ENCODE assay signal across 26 mouse cellular contexts in genomic region chr12:33964427-33964826, GRCm38 (mm10). TPM values are rescaled to one million over a fixed set of nuclear protein-coding genes. Genes with fewer than 3 reads are reported as not detected.
DNase-seq lines count a peak whose midpoint lies in the region; ATAC-seq and TF ChIP-seq lines count a peak whose summit lies in the region.
"Had no signal": no experiment of that assay in that cellular context is flagged by ENCODE, and none has a peak within 500 bp of the region (broad histone marks: within the 10 kb centered on the region; RNA-seq: fewer than 3 reads in every experiment).

No protein-coding gene starts in this region.

- H3K9ac ChIP-seq in hindbrain, embryonic 14.5 days, result no peak overlapping the region
- H3K9ac ChIP-seq in hindbrain, postnatal 0 days (replicated peaks; ENCODE audit: low read length), result no peak overlapping the region
- no peak overlapping the region for H3K9ac ChIP-seq in embryonic facial prominence, embryonic 12.5 days
- no peak overlapping the region for H3K9ac ChIP-seq in embryonic facial prominence, embryonic 15.5 days
- H3K9ac ChIP-seq: forebrain, embryonic 15.5 days; liver, postnatal 0 days; stomach, embryonic 15.5 days had no signal

- no peaks in the 10 kb centered on the region for H3K9me3 ChIP-seq in hindbrain, embryonic 14.5 days (ENCODE audit: control insufficient read depth, low read length)
- no peaks in the 10 kb centered on the region for H3K9me3 ChIP-seq in hindbrain, postnatal 0 days (ENCODE audit: low read length)
- H3K9me3 ChIP-seq in embryonic facial prominence, embryonic 12.5 days, result no peaks in the 10 kb centered on the region
- H3K9me3 ChIP-seq in embryonic facial prominence, embryonic 15.5 days (replicated peaks), result no peaks in the 10 kb centered on the region
- H3K9me3 ChIP-seq: forebrain, embryonic 15.5 days; stomach, embryonic 15.5 days had no signal

- no peak overlapping the region for H3K4me2 ChIP-seq in hindbrain, embryonic 14.5 days (replicated peaks)
- H3K4me2 ChIP-seq in hindbrain, postnatal 0 days (ENCODE audit: low read depth, low read length), result no peak overlapping the region
- peak overlapping the region; percentile 63 for H3K4me2 ChIP-seq in embryonic facial prominence, embryonic 12.5 days (replicated peaks)
- H3K4me2 ChIP-seq in embryonic facial prominence, embryonic 15.5 days (replicated peaks), result peak overlapping the region; percentile 46
- H3K4me2 ChIP-seq: forebrain, embryonic 15.5 days; heart, embryonic 11.5 days; stomach, embryonic 15.5 days had no signal

- ATAC-seq in hindbrain, embryonic 14.5 days (ENCODE audit: low FRiP score), result no peak
- no peak for ATAC-seq in hindbrain, postnatal 0 days
- ATAC-seq in embryonic facial prominence, embryonic 12.5 days (ENCODE audit: insufficient number of reproducible peaks, insufficient read depth, low FRiP score, low TSS enrichment), result no peak
- no peak for ATAC-seq in embryonic facial prominence, embryonic 15.5 days (ENCODE audit: insufficient number of reproducible peaks, low FRiP score, low TSS enrichment, low read depth)
- ATAC-seq: forebrain, embryonic 15.5 days; hindbrain, embryonic 16.5 days; intestine, postnatal 0 days; liver, postnatal 0 days had no signal

- no peak overlapping the region for H3K4me3 ChIP-seq in hindbrain, embryonic 14.5 days (replicated peaks; ENCODE audit: low read length)
- no peak overlapping the region for H3K4me3 ChIP-seq in hindbrain, postnatal 0 days (ENCODE audit: low read length)
- H3K4me3 ChIP-seq in embryonic facial prominence, embryonic 12.5 days, result peak overlapping the region; percentile 18; the same call in 1 of the 2 replicates
- 0 out of 2 replicates have a peak overlapping the region, but pooled peaks have one; percentile 3 for H3K4me3 ChIP-seq in embryonic facial prominence, embryonic 15.5 days (replicated peaks)
- H3K4me3 ChIP-seq: forebrain, embryonic 15.5 days; stomach, embryonic 15.5 days had no signal

- peaks cover 89% of the 10 kb centered on the region for H3K27me3 ChIP-seq in hindbrain, embryonic 14.5 days (ENCODE audit: control insufficient read depth, insufficient read depth, low read length)
- H3K27me3 ChIP-seq in hindbrain, postnatal 0 days (ENCODE audit: insufficient read depth, low read length), result peaks cover 81% of the 10 kb centered on the region
- H3K27me3 ChIP-seq in embryonic facial prominence, embryonic 12.5 days, result no peaks in the 10 kb centered on the region
- peaks cover 27% of the 10 kb centered on the region; the same call in 1 of the 2 replicates for H3K27me3 ChIP-seq in embryonic facial prominence, embryonic 15.5 days

- H3K36me3 ChIP-seq in hindbrain, embryonic 14.5 days (replicated peaks; ENCODE audit: control insufficient read depth, insufficient read depth), result no peaks in the 10 kb centered on the region
- H3K36me3 ChIP-seq in hindbrain, postnatal 0 days (ENCODE audit: insufficient read depth, low read length), result no peaks in the 10 kb centered on the region
- no peaks in the 10 kb centered on the region for H3K36me3 ChIP-seq in embryonic facial prominence, embryonic 12.5 days
- H3K36me3 ChIP-seq in embryonic facial prominence, embryonic 15.5 days, result no peaks in the 10 kb centered on the region
- H3K36me3 ChIP-seq: forebrain, embryonic 15.5 days; stomach, embryonic 15.5 days had no signal

- 0 out of 2 replicates have a peak, but pooled peaks cover 3% of the 10 kb centered on the region for H3K4me1 ChIP-seq in hindbrain, embryonic 14.5 days (replicated peaks; ENCODE audit: control insufficient read depth, insufficient read depth, low read length)
- no peaks in the 10 kb centered on the region for H3K4me1 ChIP-seq in hindbrain, postnatal 0 days (ENCODE audit: insufficient read depth, low read length)
- peaks cover 51% of the 10 kb centered on the region for H3K4me1 ChIP-seq in embryonic facial prominence, embryonic 12.5 days
- H3K4me1 ChIP-seq in embryonic facial prominence, embryonic 15.5 days, result peaks cover 21% of the 10 kb centered on the region

- 10% methylated on average over 2 of the region's 2 CpGs for WGBS in hindbrain, embryonic 14.5 days
- WGBS in hindbrain, postnatal 0 days, result 15% methylated on average over 2 of the region's 2 CpGs
- 13% methylated on average over 2 of the region's 2 CpGs for WGBS in embryonic facial prominence, embryonic 12.5 days
- WGBS in embryonic facial prominence, embryonic 15.5 days, result 20% methylated on average over 2 of the region's 2 CpGs

- H3K27ac ChIP-seq in hindbrain, embryonic 14.5 days, result no peak overlapping the region
- H3K27ac ChIP-seq in hindbrain, postnatal 0 days, result no peak overlapping the region
- peak overlapping the region; percentile 96 for H3K27ac ChIP-seq in embryonic facial prominence, embryonic 12.5 days
- peak overlapping the region; percentile 83 for H3K27ac ChIP-seq in embryonic facial prominence, embryonic 15.5 days (replicated peaks)
- H3K27ac ChIP-seq: forebrain, embryonic 15.5 days; kidney, postnatal 0 days; stomach, embryonic 15.5 days had no signal

- no peak for TF ChIP-seq CTCF in hindbrain, postnatal 0 days (IDR thresholded peaks at IDR 0.05; ENCODE audit: low read depth)

- peak; percentile 28 for DNase-seq in hindbrain, embryonic 14.5 days (ENCODE audit: low spot score)
- DNase-seq in hindbrain, postnatal 0 days (ENCODE audit: low spot score), result no peak
- peak; percentile 26 for DNase-seq in mesoderm, embryonic 11.5 days (ENCODE audit: low read depth, low spot score)
- DNase-seq in heart, adult 18-20 months, result no peak
- DNase-seq in thymus, postnatal 36 days, result no peak
- DNase-seq: adrenal gland, adult 2 months; cerebellum, adult 8-10 months; heart, postnatal 10 days; liver, postnatal 0 days; lung, postnatal 10 days; right cerebral cortex, postnatal 14 days; spleen, adult 18-20 months; thymus, adult 2 months had no signal

RNA-seq across cellular contexts. Expression of gene Twist1, which starts 7.0 kb away (rescaled TPM):
- 1.5 and 1.9 TPM in 2 replicates for polyA plus RNA-seq in hindbrain, embryonic 14.5 days (2014; fragmentation: Nextera tagmentation; extraction: Ambion mirVana)
- total RNA-seq in hindbrain, postnatal 0 days (2014; rRNA removed), result 1.5 and 3.7 TPM in 2 replicates
- 1.1 TPM in 2 replicates for polyA plus RNA-seq in hindbrain, postnatal 0 days (2015; fragmentation: Nextera tagmentation; extraction: Ambion mirVana)
- polyA plus RNA-seq in embryonic facial prominence, embryonic 12.5 days (2016; fragmentation: Nextera tagmentation; extraction: Ambion mirVana), result 79.1 and 85.3 TPM in 2 replicates
- polyA plus RNA-seq in embryonic facial prominence, embryonic 15.5 days (2015; fragmentation: Nextera tagmentation; extraction: Ambion mirVana), result 39.9 and 40.8 TPM in 2 replicates
- total RNA-seq in heart, adult 18-20 months (2021), result 1 to 10 TPM; 1.3 to 2.3 TPM
- total RNA-seq: megakaryocyte, adult 5-6 weeks had no signal

RNA-seq across cellular contexts. Expression of gene Ferd3l, which starts 36.2 kb away (rescaled TPM):
- polyA plus RNA-seq in hindbrain, embryonic 14.5 days (2014; fragmentation: Nextera tagmentation; extraction: Ambion mirVana), result 0.68 TPM in 1 of 2 replicates, not detected in the other
- 1.4 TPM in 1 of 2 replicates, not detected in the other for total RNA-seq in hindbrain, postnatal 0 days (2014; rRNA removed)
- 0.16 and 0.28 TPM in 2 replicates for polyA plus RNA-seq in hindbrain, postnatal 0 days (2015; fragmentation: Nextera tagmentation; extraction: Ambion mirVana)
- polyA plus RNA-seq in embryonic facial prominence, embryonic 12.5 days (2016; fragmentation: Nextera tagmentation; extraction: Ambion mirVana), result 0.19 TPM in 1 of 2 replicates, not detected in the other
- not detected in 2 replicates for polyA plus RNA-seq in embryonic facial prominence, embryonic 15.5 days (2015; fragmentation: Nextera tagmentation; extraction: Ambion mirVana)
- total RNA-seq in heart, adult 18-20 months (2021), result not detected
- total RNA-seq: adrenal gland, adult 2 months; heart, postnatal 10 days; left cerebral cortex, postnatal 10 days; liver, adult 2 months; megakaryocyte, adult 5-6 weeks had no signal
- polyA plus RNA-seq: adrenal gland, adult 2 months; forebrain, embryonic 15.5 days; gonadal fat pad, adult 2 months; heart, embryonic 11.5 days; intestine, postnatal 0 days; kidney, postnatal 0 days; liver, adult 2 months; liver, postnatal 0 days; stomach, embryonic 15.5 days; thymus, adult 2 months; urinary bladder, adult 2 months had no signal

Comparison
In these comparisons a context has a peak if more than half of its experiments do, and no peak if none do; other contexts are left out.
1. DNase-seq: peak in hindbrain, embryonic 14.5 days (single experiment) and mesoderm, embryonic 11.5 days (single experiment); none in hindbrain, postnatal 0 days (single experiment), heart, adult 18-20 months (0 of 2) and thymus, postnatal 36 days (0 of 2).
2. H3K27ac ChIP-seq: peak in embryonic facial prominence, embryonic 12.5 days (single experiment) and embryonic facial prominence, embryonic 15.5 days (single experiment); none in hindbrain, embryonic 14.5 days (single experiment) and hindbrain, postnatal 0 days (single experiment).
3. H3K4me2 ChIP-seq: peak in embryonic facial prominence, embryonic 12.5 days (single experiment) and embryonic facial prominence, embryonic 15.5 days (single experiment); none in hindbrain, embryonic 14.5 days (single experiment) and hindbrain, postnatal 0 days (single experiment).
4. H3K4me3 ChIP-seq: peak in embryonic facial prominence, embryonic 12.5 days (single experiment) and embryonic facial prominence, embryonic 15.5 days (single experiment); none in hindbrain, embryonic 14.5 days (single experiment) and hindbrain, postnatal 0 days (single experiment).
5. RNA of gene Twist1, which starts 7.0 kb away (polyA plus RNA-seq): 79.1 to 85.3 TPM in embryonic facial prominence, embryonic 12.5 days and 39.9 to 40.8 TPM in embryonic facial prominence, embryonic 15.5 days; 1.5 to 1.9 TPM in hindbrain, embryonic 14.5 days and 1.1 TPM in hindbrain, postnatal 0 days; every median in the first group is over 10 times any median in the second.